Comparison of ENCODE assay signal across 22 mouse cellular contexts in genomic region chr12:73876306-73876970, GRCm38 (mm10). TPM values are rescaled to one million over a fixed set of nuclear protein-coding genes. Genes with fewer than 3 reads are reported as not detected.
DNase-seq lines count a peak whose midpoint lies in the region; ATAC-seq lines count a peak whose summit lies in the region.
"Had no signal": no experiment of that assay in that cellular context is flagged by ENCODE, and none has a peak within 500 bp of the region (broad histone marks: within the 10 kb centered on the region; RNA-seq: fewer than 3 reads in every experiment).

No protein-coding gene starts in this region.

- no peaks in the 10 kb centered on the region for H3K27me3 ChIP-seq in embryonic facial prominence, embryonic 11.5 days (ENCODE audit: control insufficient read depth, insufficient read depth, low read length)
- no peaks in the 10 kb centered on the region for H3K27me3 ChIP-seq in embryonic facial prominence, embryonic 10.5 days (replicated peaks; ENCODE audit: low read depth, poor library complexity, severe bottlenecking)
- no peaks in the 10 kb centered on the region for H3K27me3 ChIP-seq in midbrain, embryonic 11.5 days (ENCODE audit: control insufficient read depth, insufficient read depth, low read length)
- H3K27me3 ChIP-seq in midbrain, embryonic 14.5 days (ENCODE audit: control insufficient read depth, insufficient read depth, low read length): no peaks in the 10 kb centered on the region
- no peaks in the 10 kb centered on the region for H3K27me3 ChIP-seq in forebrain, embryonic 16.5 days (replicated peaks; ENCODE audit: control insufficient read depth, insufficient read depth, low read length)
- H3K27me3 ChIP-seq: embryonic facial prominence, embryonic 15.5 days; heart, embryonic 12.5 days; limb, embryonic 12.5 days had no signal

- no peaks in the 10 kb centered on the region for H3K9me3 ChIP-seq in embryonic facial prominence, embryonic 11.5 days (replicated peaks; ENCODE audit: control insufficient read depth, low read length)
- no peaks in the 10 kb centered on the region for H3K9me3 ChIP-seq in embryonic facial prominence, embryonic 10.5 days
- H3K9me3 ChIP-seq in midbrain, embryonic 11.5 days (ENCODE audit: control insufficient read depth, low read length): no peaks in the 10 kb centered on the region
- no peaks in the 10 kb centered on the region for H3K9me3 ChIP-seq in midbrain, embryonic 14.5 days (ENCODE audit: control insufficient read depth, low read length)
- no peaks in the 10 kb centered on the region for H3K9me3 ChIP-seq in forebrain, embryonic 16.5 days (ENCODE audit: control insufficient read depth, low read length)
- H3K9me3 ChIP-seq: embryonic facial prominence, embryonic 15.5 days; heart, embryonic 12.5 days; limb, embryonic 12.5 days; midbrain, embryonic 10.5 days had no signal

- ATAC-seq in embryonic facial prominence, embryonic 11.5 days (replicated peaks; ENCODE audit: insufficient number of reproducible peaks, low FRiP score, low TSS enrichment, low read depth): no peak
- no peak for ATAC-seq in midbrain, embryonic 11.5 days (ENCODE audit: low FRiP score)
- no peak for ATAC-seq in midbrain, embryonic 14.5 days (ENCODE audit: low FRiP score, low TSS enrichment)
- peak; percentile 29 for ATAC-seq in activated CD4-positive, CD25-positive, alpha-beta regulatory T cell, adult 4 months
- ATAC-seq in forebrain, embryonic 16.5 days: no peak
- ATAC-seq: forebrain, embryonic 14.5 days had no signal

- WGBS in embryonic facial prominence, embryonic 11.5 days: 66% methylated on average over 4 of the region's 4 CpGs
- 67% methylated on average over 4 of the region's 4 CpGs for WGBS in embryonic facial prominence, embryonic 10.5 days
- WGBS in midbrain, embryonic 11.5 days: 85% methylated on average over 4 of the region's 4 CpGs
- 86% methylated on average over 4 of the region's 4 CpGs for WGBS in midbrain, embryonic 14.5 days
- 78% methylated on average over 4 of the region's 4 CpGs for WGBS in forebrain, embryonic 16.5 days

- no peak overlapping the region for H3K9ac ChIP-seq in embryonic facial prominence, embryonic 11.5 days (replicated peaks; ENCODE audit: low read length)
- H3K9ac ChIP-seq in midbrain, embryonic 11.5 days (ENCODE audit: low read length): no peak overlapping the region
- H3K9ac ChIP-seq in midbrain, embryonic 14.5 days (replicated peaks; ENCODE audit: low read length): no peak overlapping the region
- H3K9ac ChIP-seq in forebrain, embryonic 16.5 days (replicated peaks; ENCODE audit: low read depth, low read length): no peak overlapping the region
- H3K9ac ChIP-seq: embryonic facial prominence, embryonic 15.5 days; heart, embryonic 12.5 days; limb, embryonic 12.5 days had no signal

- DNase-seq in embryonic facial prominence, embryonic 11.5 days (ENCODE audit: low spot score): peak; percentile 26
- DNase-seq in embryonic facial prominence, embryonic 10.5 days (ENCODE audit: low spot score): no peak
- peak; percentile 65 for DNase-seq in midbrain, embryonic 11.5 days (ENCODE audit: low spot score, missing footprints)
- no peak for DNase-seq in midbrain, embryonic 14.5 days
- no peak for DNase-seq in adrenal gland, postnatal 25 days
- no peak for DNase-seq in cerebellum, adult 11-12 months
- DNase-seq: cerebellum, adult 11 months; cerebellum, postnatal 14 days; gastrocnemius, postnatal 14 days; heart, adult 18-20 months; heart, postnatal 10 days; kidney, adult 18-20 months; kidney, postnatal 14 days; layer of hippocampus, postnatal 36 days; lung, postnatal 10 days had no signal

- no peaks in the 10 kb centered on the region for H3K36me3 ChIP-seq in embryonic facial prominence, embryonic 11.5 days (replicated peaks; ENCODE audit: control insufficient read depth, insufficient read depth, low read depth, low read length)
- no peaks in the 10 kb centered on the region for H3K36me3 ChIP-seq in embryonic facial prominence, embryonic 10.5 days (replicated peaks)
- H3K36me3 ChIP-seq in midbrain, embryonic 11.5 days (ENCODE audit: control insufficient read depth, insufficient read depth, low read length): no peaks in the 10 kb centered on the region
- H3K36me3 ChIP-seq in midbrain, embryonic 14.5 days (ENCODE audit: control insufficient read depth, insufficient read depth, low read length): no peaks in the 10 kb centered on the region
- H3K36me3 ChIP-seq in forebrain, embryonic 16.5 days (ENCODE audit: control insufficient read depth, insufficient read depth): no peaks in the 10 kb centered on the region
- H3K36me3 ChIP-seq: embryonic facial prominence, embryonic 15.5 days; heart, embryonic 12.5 days; limb, embryonic 12.5 days; midbrain, embryonic 10.5 days had no signal

- H3K4me1 ChIP-seq in embryonic facial prominence, embryonic 11.5 days (ENCODE audit: control insufficient read depth, insufficient read depth, low read length): no peaks in the 10 kb centered on the region
- H3K4me1 ChIP-seq in embryonic facial prominence, embryonic 10.5 days: no peaks in the 10 kb centered on the region
- no peaks in the 10 kb centered on the region for H3K4me1 ChIP-seq in midbrain, embryonic 11.5 days (ENCODE audit: control insufficient read depth, insufficient read depth, low read length)
- H3K4me1 ChIP-seq in midbrain, embryonic 14.5 days (ENCODE audit: control insufficient read depth, insufficient read depth, low read length): no peaks in the 10 kb centered on the region
- no peaks in the 10 kb centered on the region for H3K4me1 ChIP-seq in forebrain, embryonic 16.5 days (replicated peaks; ENCODE audit: control insufficient read depth, insufficient read depth, low read length)
- H3K4me1 ChIP-seq: limb, embryonic 12.5 days had no signal

- no peak overlapping the region for H3K27ac ChIP-seq in embryonic facial prominence, embryonic 11.5 days (replicated peaks; ENCODE audit: low read depth, low read length)
- no peak overlapping the region for H3K27ac ChIP-seq in embryonic facial prominence, embryonic 10.5 days (replicated peaks)
- H3K27ac ChIP-seq in midbrain, embryonic 11.5 days (ENCODE audit: low read depth, low read length): no peak overlapping the region
- no peak overlapping the region for H3K27ac ChIP-seq in midbrain, embryonic 14.5 days (replicated peaks; ENCODE audit: low read depth, low read length)
- H3K27ac ChIP-seq in forebrain, embryonic 16.5 days (ENCODE audit: low read length): no peak overlapping the region
- H3K27ac ChIP-seq: embryonic facial prominence, embryonic 15.5 days; limb, embryonic 12.5 days; midbrain, embryonic 10.5 days had no signal

- H3K4me2 ChIP-seq in embryonic facial prominence, embryonic 11.5 days (ENCODE audit: low read depth, low read length): no peak overlapping the region
- H3K4me2 ChIP-seq in midbrain, embryonic 11.5 days: no peak overlapping the region
- H3K4me2 ChIP-seq in midbrain, embryonic 14.5 days (ENCODE audit: low read length): no peak overlapping the region
- H3K4me2 ChIP-seq in forebrain, embryonic 16.5 days (ENCODE audit: low read length): no peak overlapping the region
- H3K4me2 ChIP-seq: embryonic facial prominence, embryonic 15.5 days; heart, embryonic 12.5 days; limb, embryonic 12.5 days had no signal

- H3K4me3 ChIP-seq in embryonic facial prominence, embryonic 11.5 days (ENCODE audit: low read depth, low read length): no peak overlapping the region
- H3K4me3 ChIP-seq in embryonic facial prominence, embryonic 10.5 days: no peak overlapping the region
- H3K4me3 ChIP-seq in midbrain, embryonic 11.5 days (ENCODE audit: low read depth, low read length): no peak overlapping the region
- no peak overlapping the region for H3K4me3 ChIP-seq in midbrain, embryonic 14.5 days (replicated peaks; ENCODE audit: low read depth, low read length)
- H3K4me3 ChIP-seq in forebrain, embryonic 16.5 days (replicated peaks; ENCODE audit: low read length): no peak overlapping the region
- H3K4me3 ChIP-seq: embryonic facial prominence, embryonic 15.5 days; heart, embryonic 12.5 days; limb, embryonic 12.5 days; midbrain, embryonic 10.5 days had no signal

RNA-seq across cellular contexts. Expression of gene Hif1a, which starts 24.7 kb away (rescaled TPM):
- 139 and 149 TPM in 2 replicates for polyA plus RNA-seq in embryonic facial prominence, embryonic 11.5 days (2014; fragmentation: Nextera tagmentation; extraction: Ambion mirVana)
- polyA plus RNA-seq in embryonic facial prominence, embryonic 10.5 days (2016; fragmentation: Nextera tagmentation; extraction: Ambion mirVana): 90.5 and 91.7 TPM in 2 replicates
- 130 and 147 TPM in 2 replicates for polyA plus RNA-seq in midbrain, embryonic 11.5 days (2014; fragmentation: Nextera tagmentation; extraction: Ambion mirVana)
- 90.0 and 119 TPM in 2 replicates for polyA plus RNA-seq in midbrain, embryonic 14.5 days (2014; fragmentation: Nextera tagmentation; extraction: Ambion mirVana)
- 10 to 100 TPM; 65.7 to 77.4 TPM for polyA plus RNA-seq in activated CD4-positive, CD25-positive, alpha-beta regulatory T cell, adult 4 months (2017; shearing (Covaris generic))
- total RNA-seq in adrenal gland, postnatal 25 days (2021): 65.6 and 67.1 TPM in 2 replicates
- 74.5 and 89.2 TPM in 2 replicates for polyA plus RNA-seq in forebrain, embryonic 16.5 days (2015; fragmentation: Nextera tagmentation; extraction: Ambion mirVana)

Comparison
In these comparisons a context has a peak if more than half of its experiments do, and no peak if none do; other contexts are left out.
1. DNase-seq: peak in embryonic facial prominence, embryonic 11.5 days (single experiment) and midbrain, embryonic 11.5 days (single experiment); none in embryonic facial prominence, embryonic 10.5 days (single experiment), midbrain, embryonic 14.5 days (single experiment), adrenal gland, postnatal 25 days (single experiment) and cerebellum, adult 11-12 months (single experiment).